Mouse (Mus musculus) right cerebral cortex, postnatal 10 days (tissue): ENCODE measurements around the gene Chit1.

Source experiments
- DNase-seq, 2 experiments: peaks; one replicate each; pipeline ENCODE4 v3.0.0; 2021; ENCODE audit warnings: low spot score in 2 of 2

Chit1 gene

GRCm38 (mm10) chr1:134079477-134080163, 31.4 kb upstream of the Chit1 start:
- DNase-seq = peak in 1 of 2 experiments; percentile 68

- DNase-seq = no peak
Observed at GRCm38 (mm10) chr1:134080406-134080805, 30.6 kb upstream of the Chit1 start.

GRCm38 (mm10) chr1:134080881-134081450, 30.1 kb upstream of the Chit1 start:
- DNase-seq = no peak

GRCm38 (mm10) chr1:134082987-134083516, 28.0 kb upstream of the Chit1 start:
- peak; percentile 80 to 90 for DNase-seq

GRCm38 (mm10) chr1:134083676-134084075, 27.4 kb upstream of the Chit1 start:
- DNase-seq = no peak

GRCm38 (mm10) chr1:134084128-134084527, 26.9 kb upstream of the Chit1 start:
- DNase-seq = no peak

- DNase-seq = no peak
Observed at GRCm38 (mm10) chr1:134086017-134086416, 25.0 kb upstream of the Chit1 start.

- no peak for DNase-seq
Observed at GRCm38 (mm10) chr1:134086811-134087398, 24.1 kb upstream of the Chit1 start.

GRCm38 (mm10) chr1:134089074-134089473, 22.0 kb upstream of the Chit1 start:
- no peak for DNase-seq

- DNase-seq = no peak
Observed at GRCm38 (mm10) chr1:134091851-134092250, 19.2 kb upstream of the Chit1 start.

- DNase-seq = no peak
Observed at GRCm38 (mm10) chr1:134092368-134092767, 18.7 kb upstream of the Chit1 start.

- peak; percentile 90 to 92 for DNase-seq
Observed at GRCm38 (mm10) chr1:134092852-134093770, 17.9 kb upstream of the Chit1 start.

GRCm38 (mm10) chr1:134093771-134094526, 17.1 kb upstream of the Chit1 start:
- DNase-seq = no peak

- DNase-seq = no peak
Observed at GRCm38 (mm10) chr1:134095033-134095612, 15.9 kb upstream of the Chit1 start.

- DNase-seq = no peak
Observed at GRCm38 (mm10) chr1:134095721-134096120, 15.3 kb upstream of the Chit1 start.

- peak; percentile 69 to 70 for DNase-seq
Observed at GRCm38 (mm10) chr1:134096264-134096934, 14.6 kb upstream of the Chit1 start.

- no peak for DNase-seq
Observed at GRCm38 (mm10) chr1:134097080-134097855, 13.8 kb upstream of the Chit1 start.

GRCm38 (mm10) chr1:134097956-134098725, 12.9 kb upstream of the Chit1 start:
- DNase-seq = no peak
